Mouse (Mus musculus) forebrain, embryonic 12.5 days (tissue): ENCODE results near the gene Blvrb. TPM values are rescaled to one million over a fixed set of nuclear protein-coding genes. Genes with fewer than 3 reads are reported as not detected.

ENCODE experiments used
- ATAC-seq: fragments of 200-750 bp; cut with Nextera tagmentation; 2 replicates; pipeline ENCODE4 v1.8.0; 2017; ENCODE audit warnings: moderate TSS enrichment; ENCODE audit not compliant: low FRiP score
- H3K27ac ChIP-seq: fragments of 300-500 bp; sonication (generic); 2 replicates; pipeline ENCODE4 v1.5.1; 2016; ENCODE audit warnings: mild to moderate bottlenecking
- H3K27me3 ChIP-seq: fragments of 300-500 bp; sonication (generic); 2 replicates; pipeline ENCODE4 v1.6.1; 2016; ENCODE audit warnings: mild to moderate bottlenecking
- H3K36me3 ChIP-seq: fragments of 300-500 bp; sonication (generic); replicated peaks from 2 replicates; pipeline ENCODE4 v1.6.1; 2016; ENCODE audit warnings: mild to moderate bottlenecking
- H3K4me1 ChIP-seq: fragments of 300-500 bp; sonication (generic); 2 replicates; pipeline ENCODE4 v1.6.1; 2016
- H3K4me2 ChIP-seq: fragments of 300-500 bp; sonication (generic); 2 replicates; pipeline ENCODE4 v1.6.1; 2016; ENCODE audit warnings: mild to moderate bottlenecking, moderate library complexity
- H3K4me3 ChIP-seq: fragments of 300-500 bp; sonication (generic); replicated peaks from 2 replicates; pipeline ENCODE4 v1.5.1; 2016; ENCODE audit warnings: mild to moderate bottlenecking
- H3K9ac ChIP-seq: fragments of 300-500 bp; sonication (generic); 2 replicates; pipeline ENCODE4 v1.6.1; 2016; ENCODE audit warnings: mild to moderate bottlenecking
- H3K9me3 ChIP-seq: fragments of 300-500 bp; sonication (generic); 2 replicates; pipeline ENCODE4 v1.6.1; 2016
- WGBS: fragments of 180-500 bp; shearing (Covaris S2); methylation state at CpG from one replicate; pipeline ENCODE4 v1.1.7; 2016; 5-methylcytosine and 5-hydroxymethylcytosine counted together
- polyA plus RNA-seq: library from polyadenylated mRNA; unstranded; fragments of >200 nt; fragmentation: Nextera tagmentation; extraction: Ambion mirVana; gene quantifications from 2 replicates; pipeline ENCODE4 v1.2.1, GENCODE M21; 2016

Gene Blvrb
- polyA plus RNA-seq, 1 experiment from 2014 or later, result 22.2 TPM

- Histone ChIP-seq H3K27ac (no peak overlapping the region), H3K36me3 (no peaks in the 10 kb centered on the region), H3K4me3 (no peak overlapping the region), H3K4me1 (no peaks in the 10 kb centered on the region), H3K27me3 (peaks cover 7% of the 10 kb centered on the region), H3K4me2 (no peak overlapping the region), H3K9me3 (0 out of 2 replicates have a peak, but pooled peaks cover 10% of the 10 kb centered on the region), H3K9ac (no peak overlapping the region)
- ATAC-seq, result no peak
- WGBS, result 87% methylated on average over 11 of the region's 11 CpGs
These were observed 19.8 kb upstream of the Blvrb start for GRCm38 (mm10) chr7:27428002-27428401.

DNA sequence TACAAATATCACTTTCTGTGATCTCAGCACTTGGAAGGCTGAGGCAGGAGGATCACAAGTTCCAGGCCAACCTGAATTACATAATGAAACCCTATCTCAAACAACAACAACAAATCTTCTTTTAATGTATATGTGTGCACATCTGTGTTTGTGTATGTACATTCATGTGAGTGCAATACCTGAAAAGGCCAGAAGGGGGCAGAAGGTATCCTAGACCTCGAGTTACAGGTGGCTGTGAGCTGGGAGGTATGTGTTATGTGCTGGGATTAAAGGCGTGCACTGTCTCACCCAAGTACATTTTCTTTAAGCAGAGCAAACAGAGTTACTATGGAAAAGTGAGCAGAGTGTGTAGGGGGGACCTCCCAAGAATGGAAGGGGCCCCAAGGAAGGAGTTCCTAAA, 18.6 kb upstream of the Blvrb start:
- Histone ChIP-seq H3K4me3 (no peak overlapping the region), H3K9me3 (0 out of 2 replicates have a peak, but pooled peaks cover 10% of the 10 kb centered on the region), H3K4me2 (no peak overlapping the region), H3K27ac (no peak overlapping the region), H3K27me3 (peaks cover 17% of the 10 kb centered on the region), H3K9ac (no peak overlapping the region), H3K36me3 (no peaks in the 10 kb centered on the region), H3K4me1 (no peaks in the 10 kb centered on the region; the same call in 1 of the 2 replicates)
- 46% methylated on average over 2 of the region's 2 CpGs for WGBS
- no peak for ATAC-seq

GRCm38 (mm10) chr7:27433349-27433748, 14.4 kb upstream of the Blvrb start:
- Histone ChIP-seq H3K9me3 (0 out of 2 replicates have a peak, but pooled peaks cover 10% of the 10 kb centered on the region), H3K4me3 (no peak overlapping the region), H3K4me2 (no peak overlapping the region), H3K27ac (no peak overlapping the region), H3K9ac (no peak overlapping the region), H3K4me1 (no peaks in the 10 kb centered on the region; the same call in 1 of the 2 replicates), H3K27me3 (peaks cover 26% of the 10 kb centered on the region), H3K36me3 (no peaks in the 10 kb centered on the region)
- 32% methylated on average over 10 of the region's 10 CpGs for WGBS
- no peak for ATAC-seq

- H3K27me3 ChIP-seq, result peaks cover 26% of the 10 kb centered on the region
- WGBS, result 16% methylated on average over 10 of the region's 10 CpGs
- H3K36me3 ChIP-seq, result no peaks in the 10 kb centered on the region
- ATAC-seq, result no peak
- H3K27ac ChIP-seq, result no peak overlapping the region
- no peak overlapping the region for H3K4me3 ChIP-seq
- no peak overlapping the region for H3K4me2 ChIP-seq
- H3K4me1 ChIP-seq, result no peaks in the 10 kb centered on the region; the same call in 1 of the 2 replicates
- 0 out of 2 replicates have a peak, but pooled peaks cover 10% of the 10 kb centered on the region for H3K9me3 ChIP-seq
- no peak overlapping the region for H3K9ac ChIP-seq
These were observed 14.0 kb upstream of the Blvrb start for GRCm38 (mm10) chr7:27433794-27434193.

- Histone ChIP-seq H3K9ac (no peak overlapping the region), H3K27ac (no peak overlapping the region), H3K4me2 (no peak overlapping the region), H3K9me3 (0 out of 2 replicates have a peak, but pooled peaks cover 3% of the 10 kb centered on the region), H3K4me1 (no peaks in the 10 kb centered on the region; the same call in 1 of the 2 replicates), H3K36me3 (no peaks in the 10 kb centered on the region), H3K4me3 (no peak overlapping the region), H3K27me3 (peaks cover 24% of the 10 kb centered on the region)
- ATAC-seq, result no peak
- 65% methylated on average over 5 of the region's 5 CpGs for WGBS
These were observed 10.2 kb upstream of the Blvrb start for GRCm38 (mm10) chr7:27437544-27437943.

- Histone ChIP-seq H3K27ac (no peak overlapping the region), H3K9ac (no peak overlapping the region), H3K9me3 (0 out of 2 replicates have a peak, but pooled peaks cover 3% of the 10 kb centered on the region), H3K4me2 (no peak overlapping the region), H3K36me3 (no peaks in the 10 kb centered on the region), H3K4me1 (no peaks in the 10 kb centered on the region), H3K27me3 (peaks cover 8% of the 10 kb centered on the region), H3K4me3 (no peak overlapping the region)
- 88% methylated on average over 4 of the region's 4 CpGs for WGBS
- ATAC-seq, result no peak
These were observed 7.8 kb upstream of the Blvrb start for GRCm38 (mm10) chr7:27440014-27440413.

DNA sequence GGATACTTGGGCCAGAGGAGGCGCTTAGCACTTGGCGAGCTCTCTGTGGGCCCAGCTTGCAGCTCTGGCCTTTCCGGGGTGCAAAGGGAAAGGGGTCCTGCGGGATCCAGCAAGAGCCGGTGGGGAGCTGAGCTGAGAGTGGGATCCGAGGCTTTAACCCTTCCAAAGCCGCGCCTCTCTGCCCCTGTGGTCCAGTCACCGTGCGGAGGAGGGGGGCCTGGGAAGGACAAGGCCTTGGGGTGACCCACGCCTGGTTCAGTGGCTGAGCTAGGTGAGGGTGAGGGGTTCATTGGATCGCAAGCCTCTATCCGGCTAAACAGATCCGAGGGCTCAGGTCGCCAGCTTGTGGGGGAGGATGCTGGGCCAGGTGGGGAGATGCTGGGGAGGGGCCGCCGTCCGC, 1.7 kb upstream of the Blvrb start:
- ATAC-seq, result no peak
- Histone ChIP-seq H3K4me1 (peaks cover 24% of the 10 kb centered on the region), H3K4me3 (peak overlapping the region; percentile 58), H3K36me3 (no peaks in the 10 kb centered on the region), H3K27ac (no peak overlapping the region), H3K9ac (peak overlapping the region; percentile 70), H3K4me2 (peak overlapping the region; percentile 97), H3K27me3 (peaks cover 42% of the 10 kb centered on the region), H3K9me3 (no peaks in the 10 kb centered on the region)
- 2% methylated on average over 15 of the region's 18 CpGs for WGBS

GRCm38 (mm10) chr7:27446521-27447418, 1.0 kb upstream of the Blvrb start:
- Histone ChIP-seq H3K27ac (no peak overlapping the region), H3K9me3 (no peaks in the 10 kb centered on the region)

GRCm38 (mm10) chr7:27448421-27449206, 836 bp downstream of the Blvrb start:
- Histone ChIP-seq H3K27me3 (peaks cover 42% of the 10 kb centered on the region), H3K9me3 (no peaks in the 10 kb centered on the region), H3K4me3 (peak overlapping the region; percentile 51), H3K9ac (no peak overlapping the region), H3K4me1 (peaks cover 24% of the 10 kb centered on the region), H3K36me3 (no peaks in the 10 kb centered on the region), H3K27ac (peak overlapping the region; percentile 15; the same call in 1 of the 2 replicates), H3K4me2 (peak overlapping the region; percentile 97)
- 52% methylated on average over 15 of the region's 15 CpGs for WGBS
- no peak for ATAC-seq

More at GRCm38 (mm10) chr7:27446521-27447418, 1.0 kb upstream of the Blvrb start:
- Histone ChIP-seq H3K4me2 (peak overlapping the region; percentile 97), H3K27me3 (peaks cover 42% of the 10 kb centered on the region), H3K4me3 (peak overlapping the region; percentile 58), H3K36me3 (no peaks in the 10 kb centered on the region), H3K4me1 (peaks cover 24% of the 10 kb centered on the region), H3K9ac (peak overlapping the region; percentile 70)
- ATAC-seq, result peak; percentile 39
- 12% methylated on average over 37 of the region's 53 CpGs for WGBS

GRCm38 (mm10) chr7:27449256-27449862, 1.6 kb downstream of the Blvrb start:
- Histone ChIP-seq H3K4me2 (no peak overlapping the region), H3K27me3 (peaks cover 41% of the 10 kb centered on the region), H3K9ac (no peak overlapping the region), H3K9me3 (no peaks in the 10 kb centered on the region), H3K36me3 (no peaks in the 10 kb centered on the region), H3K4me3 (no peak overlapping the region), H3K27ac (0 out of 2 replicates have a peak overlapping the region, but pooled peaks have one; percentile 15), H3K4me1 (peaks cover 24% of the 10 kb centered on the region)
- 62% methylated on average over 10 of the region's 10 CpGs for WGBS
- ATAC-seq, result no peak

- H3K27ac ChIP-seq, result no peak overlapping the region
- H3K4me2 ChIP-seq, result no peak overlapping the region
- 96% methylated on average over 2 of the region's 2 CpGs for WGBS
- H3K4me1 ChIP-seq, result peaks cover 17% of the 10 kb centered on the region
- no peak for ATAC-seq
- H3K9me3 ChIP-seq, result no peaks in the 10 kb centered on the region
- no peak overlapping the region for H3K9ac ChIP-seq
- no peak overlapping the region for H3K4me3 ChIP-seq
- H3K27me3 ChIP-seq, result peaks cover 21% of the 10 kb centered on the region
- H3K36me3 ChIP-seq, result no peaks in the 10 kb centered on the region
These were observed 3.6 kb downstream of the Blvrb start for GRCm38 (mm10) chr7:27451359-27451758.
